Mouse (Mus musculus): ENCODE results near the gene Pet100.
A peak's percentile ranks its signal among the peaks of the same experiment; 100 is the strongest.
"Not testable (repeated sequence)": the region's sequence is repeated elsewhere in the genome, so short reads cannot be mapped to it uniquely, and the experiment has no call there.

Pet100 gene

GRCm38 (mm10) chr8:3621199-3621970 is at the start of gene Pet100, which contains the start of gene Xab2:
Pet100 (plus strand) TSS chr8:3621548.
Xab2 (minus strand) TSS chr8:3621316.
- peak; percentile 100 for DNase-seq

GRCm38 (mm10) chr8:3574546-3574945 is 46.8 kb upstream of the Pet100 start:
- no peak for DNase-seq

GRCm38 (mm10) chr8:3576211-3576960 is 45.0 kb upstream of the Pet100 start:
- no peak for DNase-seq

- no peak for DNase-seq
Observed at GRCm38 (mm10) chr8:3579390-3580364, 41.7 kb upstream of the Pet100 start.

GRCm38 (mm10) chr8:3581961-3582360 is 39.4 kb upstream of the Pet100 start:
- DNase-seq = not testable (repeated sequence)

GRCm38 (mm10) chr8:3586452-3586851 is 34.9 kb upstream of the Pet100 start:
- no peak for DNase-seq

GRCm38 (mm10) chr8:3586993-3587390 is 34.4 kb upstream of the Pet100 start, which contains the start of gene Camsap3:
Camsap3 (plus strand) TSS chr8:3587293.
- DNase-seq = no peak

- peak; percentile 80 for DNase-seq
Observed at GRCm38 (mm10) chr8:3587391-3588257, 33.7 kb upstream of the Pet100 start.

- no peak for DNase-seq
Observed at GRCm38 (mm10) chr8:3588258-3588633, 33.1 kb upstream of the Pet100 start.

GRCm38 (mm10) chr8:3593470-3593869 is 27.9 kb upstream of the Pet100 start:
- peak; percentile 49 for DNase-seq

GRCm38 (mm10) chr8:3594466-3594865 is 26.9 kb upstream of the Pet100 start:
- DNase-seq = no peak

GRCm38 (mm10) chr8:3598054-3598453 is 23.3 kb upstream of the Pet100 start:
- no peak for DNase-seq

- no peak for DNase-seq
Observed at GRCm38 (mm10) chr8:3599219-3599618, 22.1 kb upstream of the Pet100 start.

GRCm38 (mm10) chr8:3600401-3600800 is 20.9 kb upstream of the Pet100 start:
- no peak for DNase-seq

GRCm38 (mm10) chr8:3603439-3603838 is 17.9 kb upstream of the Pet100 start:
- no peak for DNase-seq

- DNase-seq = peak; percentile 29
Observed at GRCm38 (mm10) chr8:3606593-3606992, 14.8 kb upstream of the Pet100 start.

GRCm38 (mm10) chr8:3607822-3608221 is 13.5 kb upstream of the Pet100 start:
- DNase-seq = no peak

GRCm38 (mm10) chr8:3609046-3609815 is 12.1 kb upstream of the Pet100 start:
- DNase-seq = no peak

- no peak for DNase-seq
Observed at GRCm38 (mm10) chr8:3609816-3610150, 11.6 kb upstream of the Pet100 start.

- DNase-seq = peak; percentile 44
Observed at GRCm38 (mm10) chr8:3622119-3622518, 771 bp downstream of the Pet100 start.

- DNase-seq = no peak
Observed at GRCm38 (mm10) chr8:3625445-3625844, 4.1 kb downstream of the Pet100 start, which contains the start of gene Pcp2. Pcp2 (minus strand) TSS chr8:3625545.
